Mouse (Mus musculus) heart, postnatal 10 days (tissue): ENCODE results near the gene Syt6. TPM values are rescaled to one million over a fixed set of nuclear protein-coding genes. Genes with fewer than 3 reads are reported as not detected.
A peak's percentile ranks its signal among the peaks of the same experiment; 100 is the strongest.

Source experiments
- DNase-seq, 2 experiments: peaks; one replicate each; pipeline ENCODE4 v3.0.0; 2021
- intact Hi-C: fragments of 180-260 bp; cut with DNase I; formaldehyde crosslinking; loops from one replicate; pipeline ENCODE4 v1.15.1; 2025
- total RNA-seq, 2 experiments: library from RNA; stranded (reverse); gene quantifications; 2 replicates each; pipeline ENCODE4 v1.2.3; 2021

Syt6 gene
- not detected for total RNA-seq

GRCm38 (mm10) chr3:103575156-103575892 lies at the start of gene Syt6:
TSS of gene Syt6 (plus strand) at chr3:103575231.
- intact Hi-C loops, result no loop called here
- DNase-seq, result no peak

GRCm38 (mm10) chr3:103526201-103526704 lies 48.8 kb upstream of the Syt6 start:
- intact Hi-C loops, result no loop called here

DNA sequence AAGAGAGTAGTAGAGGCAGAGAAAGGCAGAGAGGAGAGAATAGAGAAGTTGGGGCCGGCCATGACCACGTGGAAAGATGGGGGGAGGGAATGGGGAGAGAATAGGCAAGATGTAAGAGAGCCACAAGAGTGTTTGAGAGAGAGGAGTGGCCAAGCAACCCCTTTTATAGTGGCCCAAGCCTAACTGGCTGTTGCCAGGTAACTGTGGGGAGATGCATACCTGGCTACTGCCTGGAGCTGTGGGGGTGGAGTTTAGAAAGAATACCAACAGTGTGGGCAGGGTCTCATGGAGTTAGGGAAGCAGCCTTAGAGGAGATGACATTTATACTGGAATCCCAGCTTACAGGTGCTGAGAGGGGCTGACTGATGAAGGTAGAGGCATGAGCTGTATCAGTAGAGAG lies 48.2 kb upstream of the Syt6 start:
- no peak for DNase-seq
- intact Hi-C loops, result no loop called here

More at GRCm38 (mm10) chr3:103526201-103526704, 48.8 kb upstream of the Syt6 start:
- DNase-seq, result no peak

DNA sequence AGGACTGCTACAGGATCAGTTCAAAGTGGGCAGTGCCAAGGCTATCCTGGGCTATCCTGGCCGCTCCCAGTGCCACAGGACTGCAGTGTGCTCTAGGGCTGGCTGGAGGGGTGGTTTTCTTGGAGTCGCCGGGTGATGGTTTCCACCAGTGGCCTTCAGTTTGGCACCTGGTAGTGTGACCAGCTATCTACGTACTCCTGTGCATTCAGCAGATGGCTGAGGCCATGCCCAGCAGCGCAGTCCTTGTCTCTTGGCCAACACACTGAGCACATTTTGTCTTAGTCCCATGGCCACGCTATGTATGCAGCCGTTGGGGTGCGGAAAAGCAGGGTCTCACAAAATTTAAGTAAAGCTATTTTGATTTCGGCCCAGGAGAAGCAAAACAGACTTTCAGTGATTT lies 41.0 kb upstream of the Syt6 start:
- DNase-seq, result no peak
- intact Hi-C loops, result no loop called here

DNA sequence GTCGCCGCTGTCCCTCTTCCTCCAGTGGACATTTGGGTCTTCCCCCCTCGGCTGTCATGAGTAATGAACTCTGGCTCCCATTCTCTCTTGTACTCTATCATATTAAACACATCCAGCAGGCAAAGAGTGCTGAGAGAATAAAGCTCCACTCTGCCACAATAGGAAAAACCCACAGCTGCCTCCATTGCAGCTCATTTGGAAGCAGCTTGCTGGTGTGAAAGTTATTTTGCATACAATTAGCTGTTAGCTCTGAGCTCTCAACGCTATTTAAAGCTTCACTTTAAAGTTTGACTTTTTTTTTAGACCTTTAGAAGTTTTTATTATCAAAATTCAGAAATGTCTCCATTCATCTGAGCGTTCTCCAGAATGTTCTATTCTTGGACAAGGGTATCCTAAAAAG lies 39.8 kb upstream of the Syt6 start:
- intact Hi-C loops, result no loop called here
- DNase-seq, result no peak

DNA sequence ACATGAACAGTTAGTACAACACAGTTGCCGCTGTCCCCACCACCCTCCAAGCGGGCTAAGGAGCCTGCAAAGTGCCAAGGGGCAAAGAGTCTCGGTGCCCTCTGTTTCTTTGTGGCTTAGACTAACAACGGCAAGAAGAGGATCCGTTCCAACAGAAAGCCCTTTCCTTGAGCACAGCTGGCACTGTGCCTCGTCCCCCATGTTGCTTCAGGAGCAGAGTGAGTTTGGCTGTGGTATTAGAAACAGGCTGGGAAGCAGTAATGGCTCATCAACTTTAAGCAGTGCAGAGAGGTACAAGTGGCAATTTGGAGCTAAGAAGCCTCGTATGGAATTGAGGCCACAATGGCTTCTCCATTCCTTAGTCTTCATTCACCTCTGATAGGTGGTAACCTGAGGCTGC lies 35.9 kb upstream of the Syt6 start:
- intact Hi-C loops, result no loop called here
- DNase-seq, result no peak

DNA sequence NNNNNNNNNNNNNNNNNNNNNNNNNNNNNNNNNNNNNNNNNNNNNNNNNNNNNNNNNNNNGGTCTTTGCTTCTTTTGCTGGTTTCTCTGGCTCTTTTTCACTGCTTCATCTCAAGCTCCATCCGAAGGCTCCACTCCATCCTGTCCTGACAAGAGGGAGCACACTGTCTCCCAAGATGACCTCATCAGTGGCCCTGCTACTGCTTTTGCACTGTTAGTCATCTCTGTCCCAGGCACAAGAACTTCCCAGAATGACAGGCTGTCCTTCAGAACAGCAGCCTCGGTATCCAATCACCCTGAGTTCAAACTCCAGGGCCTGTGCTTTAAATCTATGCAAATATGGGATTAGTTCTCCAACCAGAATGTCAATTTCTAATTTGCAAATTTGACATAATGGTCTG lies 28.9 kb upstream of the Syt6 start:
- no peak for DNase-seq
- intact Hi-C loops, result no loop called here

- intact Hi-C loops, result no loop called here
- no peak for DNase-seq
Observed at GRCm38 (mm10) chr3:103546626-103547025, 28.4 kb upstream of the Syt6 start.

GRCm38 (mm10) chr3:103550236-103550635 lies 24.8 kb upstream of the Syt6 start:
- DNase-seq, result no peak
- intact Hi-C loops, result no loop called here

DNA sequence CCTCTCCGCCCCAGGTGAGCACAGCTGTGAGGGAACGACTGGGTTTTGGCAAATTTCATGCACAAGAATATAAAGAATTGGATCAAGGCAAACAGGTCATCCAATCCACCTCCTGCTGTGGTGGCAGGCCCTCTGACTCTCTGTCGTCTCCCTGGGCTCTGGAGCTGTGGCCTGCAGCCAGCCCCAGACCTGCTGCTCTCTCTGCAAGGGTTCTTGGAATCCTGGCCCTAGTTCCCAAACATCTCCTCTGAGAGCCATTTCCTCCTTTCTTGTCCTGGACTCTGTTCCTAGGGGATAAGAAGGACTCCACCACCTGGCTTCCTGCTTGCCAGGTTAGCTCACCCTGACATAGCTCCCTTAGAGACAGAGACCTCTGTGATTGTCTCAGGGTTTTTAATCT lies 7.8 kb upstream of the Syt6 start:
- intact Hi-C loops, result no loop called here
- DNase-seq, result no peak

DNA sequence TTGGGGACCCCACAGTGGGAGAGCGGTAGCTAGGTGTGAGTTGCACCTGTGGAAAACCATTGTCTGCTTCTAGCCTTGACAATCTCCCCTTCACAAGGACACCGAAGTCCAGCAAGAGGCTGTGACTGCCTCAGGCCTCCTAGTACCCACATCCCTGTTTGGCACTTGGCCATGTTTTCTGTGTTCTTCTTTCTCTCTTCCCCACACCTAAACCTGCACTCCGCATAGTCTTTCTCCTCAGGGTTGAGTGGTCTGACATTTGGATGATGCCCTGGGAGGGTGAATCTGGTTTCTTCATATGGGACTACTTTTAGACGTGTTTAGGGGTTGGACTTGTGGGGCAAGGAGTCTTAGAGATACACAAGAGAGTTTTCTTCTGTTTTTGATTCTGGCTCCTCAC lies 2.5 kb upstream of the Syt6 start:
- intact Hi-C loops, result no loop called here

DNA sequence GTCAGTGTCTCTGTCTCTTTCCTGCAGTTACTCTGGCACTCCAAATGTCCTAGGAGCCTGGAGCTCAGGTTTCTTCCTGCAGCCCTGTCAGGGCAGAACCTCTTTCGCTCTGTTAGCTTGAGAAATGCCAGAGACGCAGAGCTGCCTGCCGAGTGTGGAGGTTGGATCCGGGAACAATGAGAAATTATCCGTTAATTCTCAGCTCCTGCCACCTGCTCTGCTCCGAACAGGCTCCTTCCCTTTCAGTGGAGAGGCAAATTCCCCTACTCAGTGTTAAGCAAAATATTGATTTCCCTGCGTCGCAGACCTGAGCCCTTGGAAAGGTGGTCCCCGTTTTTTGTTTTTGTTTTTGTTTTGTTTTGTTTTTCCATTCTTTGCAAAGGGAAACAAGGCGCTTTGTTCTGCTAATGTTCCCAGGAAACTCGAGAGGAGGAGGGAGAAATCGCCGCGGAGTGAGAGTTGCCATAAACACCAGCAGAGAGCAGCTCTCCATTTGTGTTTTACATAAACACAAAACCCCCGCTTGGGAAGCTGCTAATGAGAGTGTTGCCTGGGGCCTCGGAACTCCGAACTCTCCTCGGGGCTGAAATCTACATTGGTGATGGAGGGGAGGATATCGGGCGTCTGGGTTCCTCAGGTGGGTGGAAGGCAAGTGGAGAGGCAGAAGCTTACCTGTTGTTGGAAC lies 1.8 kb upstream of the Syt6 start:
- DNase-seq, result no peak
- intact Hi-C loops, result no loop called here

More for the DNA sequence above, 2.5 kb upstream of the Syt6 start:
- DNase-seq, result no peak

DNA sequence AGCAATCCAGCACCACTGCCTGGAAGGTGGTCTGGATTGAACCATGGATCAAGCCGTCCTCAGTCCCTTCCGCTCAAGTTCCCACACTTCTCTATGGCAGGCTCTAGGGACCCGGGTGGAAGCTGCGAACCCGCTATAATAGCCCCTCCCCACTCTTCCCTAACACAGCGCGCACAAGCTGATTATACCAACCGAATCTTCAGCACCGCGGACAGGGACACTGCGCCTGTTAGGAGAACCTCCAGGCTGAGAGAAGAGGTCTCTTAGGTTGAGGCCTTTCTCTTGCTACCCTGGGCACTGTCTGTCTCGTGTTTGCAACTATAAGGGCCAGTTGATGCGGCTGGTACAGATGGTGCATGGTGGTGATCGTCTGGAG lies 1.3 kb upstream of the Syt6 start:
- intact Hi-C loops, result no loop called here
- DNase-seq, result peak; percentile 80 to 87

- intact Hi-C loops, result no loop called here
Observed at GRCm38 (mm10) chr3:103574566-103575155, 370 bp upstream of the Syt6 start.

GRCm38 (mm10) chr3:103575893-103576641 lies 1.0 kb downstream of the Syt6 start:
- DNase-seq, result no peak
- intact Hi-C loops, result no loop called here

More at GRCm38 (mm10) chr3:103574566-103575155, 370 bp upstream of the Syt6 start:
- DNase-seq, result no peak

DNA sequence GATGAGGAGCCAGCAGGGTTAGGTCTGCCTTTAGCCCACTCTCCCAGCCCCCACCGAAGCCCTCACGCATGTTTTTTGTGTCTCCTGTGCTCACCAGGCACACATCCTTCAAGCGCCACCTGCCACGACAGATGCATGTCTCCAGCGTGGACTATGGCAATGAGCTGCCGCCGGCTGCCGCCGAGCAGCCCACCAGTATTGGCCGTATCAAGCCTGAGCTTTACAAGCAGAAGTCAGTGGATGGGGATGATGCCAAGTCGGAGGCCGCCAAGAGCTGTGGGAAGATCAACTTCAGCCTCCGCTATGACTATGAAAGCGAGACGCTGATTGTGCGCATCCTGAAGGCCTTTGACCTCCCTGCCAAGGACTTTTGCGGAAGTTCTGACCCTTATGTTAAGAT lies 12.1 kb downstream of the Syt6 start:
- DNase-seq, result no peak
- intact Hi-C loops, result no loop called here

- no peak for DNase-seq
- intact Hi-C loops, result no loop called here
Observed at GRCm38 (mm10) chr3:103587672-103588071, 12.6 kb downstream of the Syt6 start.

DNA sequence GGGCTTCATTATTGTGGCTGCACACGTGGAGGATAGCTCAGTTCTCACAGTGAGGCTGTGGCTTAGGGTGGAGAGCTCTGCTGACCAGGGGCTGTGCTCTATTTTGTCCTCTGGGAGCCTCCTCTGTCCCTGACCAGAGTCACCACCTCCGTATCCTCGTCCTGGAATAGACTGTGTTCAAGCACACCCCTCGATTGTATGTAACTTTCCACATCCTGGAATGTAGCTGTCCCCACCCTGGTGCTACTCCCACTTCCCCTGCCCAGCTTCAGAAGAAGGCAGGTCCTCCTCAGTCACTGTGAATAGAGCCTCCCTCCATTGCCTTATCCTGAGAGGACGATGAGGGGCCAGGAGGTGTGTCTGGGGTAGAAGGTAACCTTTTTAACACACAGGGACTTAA lies 14.6 kb downstream of the Syt6 start:
- intact Hi-C loops, result no loop called here
- DNase-seq, result no peak

GRCm38 (mm10) chr3:103592636-103593035 lies 17.6 kb downstream of the Syt6 start:
- intact Hi-C loops, result no loop called here
- no peak for DNase-seq

DNA sequence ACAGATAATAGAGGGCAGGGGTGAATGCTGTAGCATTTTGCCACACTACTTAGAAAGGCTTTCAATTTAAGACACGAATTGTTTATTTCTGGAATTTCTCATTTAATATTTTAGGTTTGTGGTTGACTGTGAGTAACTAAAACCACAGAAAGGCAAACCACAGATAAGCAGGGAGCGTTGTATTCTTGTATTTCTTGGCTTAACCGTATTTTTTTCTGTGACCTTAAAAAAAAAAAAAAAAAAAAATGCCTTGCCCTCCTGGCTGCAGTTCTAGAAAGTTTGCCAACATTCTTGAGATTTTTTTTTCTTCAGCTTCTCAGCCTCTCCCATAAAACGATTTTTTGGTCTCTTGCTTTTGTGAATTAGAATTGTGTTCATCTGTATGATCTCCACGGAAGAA lies 18.6 kb downstream of the Syt6 start:
- DNase-seq, result no peak
- intact Hi-C loops, result no loop called here

- intact Hi-C loops, result no loop called here
- DNase-seq, result no peak
Observed at GRCm38 (mm10) chr3:103595271-103595810, 20.3 kb downstream of the Syt6 start.
